Mouse (Mus musculus): ENCODE measurements around the gene Syne4. TPM values are rescaled to one million over a fixed set of nuclear protein-coding genes. Genes with fewer than 3 reads are reported as not detected.

Gene Syne4
- total and polyA plus RNA-seq, 3 experiments: 2.1 to 4.0 (median 2.6) TPM

DNA sequence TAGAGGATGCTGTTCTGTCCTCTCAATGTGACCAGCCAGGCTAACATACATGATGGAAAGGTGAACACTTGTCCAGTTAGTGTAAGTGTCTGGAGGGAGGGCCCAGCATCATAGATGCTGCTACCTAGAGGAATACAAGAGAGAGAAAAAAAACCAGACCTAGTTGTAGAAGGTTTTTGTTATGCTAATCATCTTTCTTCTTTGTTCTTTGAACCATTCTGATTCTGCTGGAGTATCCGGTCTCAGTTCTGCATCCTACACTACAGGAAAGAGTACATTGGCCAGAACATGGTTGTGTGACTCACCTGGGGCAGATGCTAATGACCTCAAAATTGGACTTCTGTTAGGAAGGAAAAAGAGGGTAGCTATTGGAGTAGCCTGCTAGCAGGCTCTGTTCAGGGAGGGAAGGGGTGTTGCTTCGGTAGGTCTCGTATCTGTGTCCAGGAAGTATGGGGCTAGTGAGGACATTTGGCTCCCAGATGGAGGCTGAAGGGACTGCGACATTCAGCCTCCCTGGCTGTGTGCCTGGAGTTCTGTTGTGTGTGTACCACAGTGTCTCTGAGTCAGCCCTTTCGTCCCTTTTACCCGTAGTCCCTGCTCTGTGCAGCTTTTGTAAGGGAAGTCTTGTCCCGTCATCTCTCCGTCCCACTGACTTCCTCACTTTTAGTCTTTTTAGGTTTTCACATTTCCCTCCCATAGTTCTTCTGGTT lies 27.8 kb upstream of the Syne4 start:
- no peaks in the 10 kb centered on the region for H3K36me3 ChIP-seq (replicated peaks)
- DNase-seq (ENCODE audit: low spot score): no peak
- H3K4me1 ChIP-seq (ENCODE audit: insufficient read depth, low read depth, low read length): peaks cover 2% of the 10 kb centered on the region
- no peak for ATAC-seq (ENCODE audit: extremely low read depth, insufficient number of reproducible peaks, low FRiP score, poor library complexity, severe bottlenecking)
- TF ChIP-seq GATA2 (IDR thresholded peaks at IDR 0.05; ENCODE audit: borderline replicate concordance, low read depth, low read length) (no peak), TAL1 (conservative IDR thresholded peaks at IDR 0.05; ENCODE audit: low read depth, low read length) (no peak), GATA1 (IDR thresholded peaks at IDR 0.05; ENCODE audit: borderline replicate concordance, low read length) (no peak), CTCF (IDR thresholded peaks at IDR 0.05; ENCODE audit: low read depth, low read length) (no peak), POLR2AphosphoS5 (IDR thresholded peaks at IDR 0.05; ENCODE audit: insufficient replicate concordance, low read depth, low read length) (no peak)
- peaks cover 47% of the 10 kb centered on the region for H3K27me3 ChIP-seq (ENCODE audit: insufficient read depth, low read length)
- no peak overlapping the region for H3K4me3 ChIP-seq (ENCODE audit: low read depth, low read length)
- no peaks in the 10 kb centered on the region for H3K9me3 ChIP-seq (replicated peaks)

DNA sequence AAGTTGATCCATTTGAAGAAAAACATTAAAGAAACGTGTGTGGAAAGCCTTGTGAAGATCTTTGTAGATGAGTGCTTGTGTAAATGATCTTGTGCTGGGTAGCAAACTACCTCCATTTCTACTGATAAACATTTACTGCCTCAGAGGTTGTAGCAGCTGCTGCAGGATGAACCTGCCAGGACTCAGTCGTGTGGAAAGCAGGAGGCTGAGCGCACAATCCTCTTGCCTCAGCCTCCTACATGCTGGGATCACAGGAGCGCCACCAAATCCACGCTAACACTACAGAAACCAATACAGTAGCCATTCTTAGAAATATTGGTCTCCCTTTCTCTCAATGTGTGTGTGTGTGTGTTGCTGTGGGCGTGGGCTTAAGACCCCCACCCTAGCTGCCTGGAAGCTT lies 26.6 kb upstream of the Syne4 start:
- no peaks in the 10 kb centered on the region for H3K9me3 ChIP-seq (replicated peaks)
- H3K36me3 ChIP-seq (replicated peaks): no peaks in the 10 kb centered on the region
- ATAC-seq (ENCODE audit: extremely low read depth, insufficient number of reproducible peaks, low FRiP score, poor library complexity, severe bottlenecking) (no peak), DNase-seq (ENCODE audit: low spot score) (no peak)
- peaks cover 52% of the 10 kb centered on the region for H3K27me3 ChIP-seq (ENCODE audit: insufficient read depth, low read length)
- no peak for TF ChIP-seq GATA1 (IDR thresholded peaks at IDR 0.05; ENCODE audit: borderline replicate concordance, low read length)
- no peak for TF ChIP-seq POLR2AphosphoS5 (IDR thresholded peaks at IDR 0.05; ENCODE audit: insufficient replicate concordance, low read depth, low read length)
- TF ChIP-seq GATA2 (IDR thresholded peaks at IDR 0.05; ENCODE audit: borderline replicate concordance, low read depth, low read length): no peak
- TF ChIP-seq CTCF (IDR thresholded peaks at IDR 0.05; ENCODE audit: low read depth, low read length): no peak
- no peak for TF ChIP-seq TAL1 (conservative IDR thresholded peaks at IDR 0.05; ENCODE audit: low read depth, low read length)
- H3K4me1 ChIP-seq (ENCODE audit: insufficient read depth, low read depth, low read length): peaks cover 2% of the 10 kb centered on the region
- H3K4me3 ChIP-seq (ENCODE audit: low read depth, low read length): no peak overlapping the region

DNA sequence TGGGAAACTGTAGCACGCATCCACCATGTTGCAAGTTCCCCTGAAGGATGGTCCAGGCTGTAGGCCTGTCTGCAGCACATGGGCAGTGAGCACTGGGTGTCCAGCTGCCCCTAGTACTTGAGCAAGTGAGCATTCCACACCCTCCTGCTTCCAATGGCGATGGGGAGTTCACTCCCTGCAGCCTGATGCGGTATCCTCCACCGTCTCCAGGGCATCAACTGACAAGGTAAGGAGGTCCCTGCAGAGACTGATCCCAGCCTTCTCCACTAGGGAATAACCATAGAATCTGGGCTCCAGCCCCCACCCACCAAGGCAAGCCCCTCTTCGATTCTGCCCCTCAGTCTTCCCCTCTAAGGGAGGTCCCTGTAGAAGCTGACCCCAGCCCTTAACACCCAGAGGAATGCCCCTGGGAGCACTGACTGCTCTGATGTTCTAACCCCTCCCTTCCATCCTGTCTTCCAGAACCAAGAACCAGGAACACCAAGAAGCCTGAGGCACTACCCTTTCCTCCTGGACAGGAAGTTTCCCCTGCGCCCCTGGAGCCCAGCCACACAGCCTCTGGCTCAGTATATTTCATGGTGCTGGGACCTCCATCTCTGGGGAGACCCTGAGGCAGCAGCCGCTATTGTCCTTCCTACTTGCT lies 25.4 kb upstream of the Syne4 start:
- Histone ChIP-seq H3K27me3 (ENCODE audit: insufficient read depth, low read length) (peaks cover 56% of the 10 kb centered on the region), H3K9me3 (replicated peaks) (no peaks in the 10 kb centered on the region), H3K4me3 (ENCODE audit: low read depth, low read length) (no peak overlapping the region), H3K4me1 (ENCODE audit: insufficient read depth, low read depth, low read length) (peaks cover 2% of the 10 kb centered on the region), H3K36me3 (replicated peaks) (no peaks in the 10 kb centered on the region)
- no peak for TF ChIP-seq TAL1 (conservative IDR thresholded peaks at IDR 0.05; ENCODE audit: low read depth, low read length)
- TF ChIP-seq POLR2AphosphoS5 (IDR thresholded peaks at IDR 0.05; ENCODE audit: insufficient replicate concordance, low read depth, low read length): no peak
- TF ChIP-seq GATA1 (IDR thresholded peaks at IDR 0.05; ENCODE audit: borderline replicate concordance, low read length): no peak
- TF ChIP-seq GATA2 (IDR thresholded peaks at IDR 0.05; ENCODE audit: borderline replicate concordance, low read depth, low read length): no peak
- no peak for TF ChIP-seq CTCF (IDR thresholded peaks at IDR 0.05; ENCODE audit: low read depth, low read length)
- no peak for DNase-seq (ENCODE audit: low spot score)
- ATAC-seq (ENCODE audit: extremely low read depth, insufficient number of reproducible peaks, low FRiP score, poor library complexity, severe bottlenecking): no peak

DNA sequence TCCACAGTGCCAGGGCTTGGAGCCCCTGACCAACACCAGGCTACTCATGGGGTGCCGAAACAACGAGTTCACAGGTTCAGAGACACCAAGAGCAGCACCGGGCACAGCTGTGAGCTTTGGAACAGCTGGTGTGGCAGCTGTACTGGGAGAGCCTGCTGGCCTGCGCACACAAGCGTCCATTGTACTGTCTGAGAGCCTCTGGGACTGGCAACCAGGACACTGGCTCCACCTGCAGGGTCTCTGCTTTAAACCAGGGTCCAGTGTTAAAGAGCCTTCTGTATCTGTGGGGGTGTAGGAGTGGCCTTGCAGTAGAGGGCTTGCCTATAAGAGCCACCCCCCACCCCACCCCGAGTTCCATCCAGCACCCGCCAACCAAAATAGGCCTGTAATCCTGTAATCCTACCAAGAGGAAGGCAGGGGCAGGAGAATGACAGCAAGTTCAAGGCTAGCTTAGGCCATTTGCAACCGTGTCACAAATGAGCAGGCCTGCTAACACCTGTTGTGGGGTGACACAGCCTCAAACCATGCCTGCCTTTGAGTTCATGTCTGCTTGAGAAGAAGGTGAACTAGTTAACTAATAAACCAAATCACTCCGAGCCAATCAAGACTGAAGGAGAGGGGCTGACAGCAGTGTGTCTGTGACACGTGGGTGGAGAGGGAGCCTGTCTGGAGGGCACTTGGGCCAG lies 24.8 kb upstream of the Syne4 start:
- Histone ChIP-seq H3K36me3 (replicated peaks) (no peaks in the 10 kb centered on the region), H3K4me1 (ENCODE audit: insufficient read depth, low read depth, low read length) (peaks cover 2% of the 10 kb centered on the region), H3K9me3 (replicated peaks) (no peaks in the 10 kb centered on the region), H3K4me3 (ENCODE audit: low read depth, low read length) (no peak overlapping the region), H3K27me3 (ENCODE audit: insufficient read depth, low read length) (peaks cover 56% of the 10 kb centered on the region)
- ATAC-seq (ENCODE audit: extremely low read depth, insufficient number of reproducible peaks, low FRiP score, poor library complexity, severe bottlenecking) (no peak), DNase-seq (ENCODE audit: low spot score) (no peak)
- no peak for TF ChIP-seq TAL1 (conservative IDR thresholded peaks at IDR 0.05; ENCODE audit: low read depth, low read length)
- no peak for TF ChIP-seq GATA2 (IDR thresholded peaks at IDR 0.05; ENCODE audit: borderline replicate concordance, low read depth, low read length)
- TF ChIP-seq GATA1 (IDR thresholded peaks at IDR 0.05; ENCODE audit: borderline replicate concordance, low read length): no peak
- no peak for TF ChIP-seq POLR2AphosphoS5 (IDR thresholded peaks at IDR 0.05; ENCODE audit: insufficient replicate concordance, low read depth, low read length)

DNA sequence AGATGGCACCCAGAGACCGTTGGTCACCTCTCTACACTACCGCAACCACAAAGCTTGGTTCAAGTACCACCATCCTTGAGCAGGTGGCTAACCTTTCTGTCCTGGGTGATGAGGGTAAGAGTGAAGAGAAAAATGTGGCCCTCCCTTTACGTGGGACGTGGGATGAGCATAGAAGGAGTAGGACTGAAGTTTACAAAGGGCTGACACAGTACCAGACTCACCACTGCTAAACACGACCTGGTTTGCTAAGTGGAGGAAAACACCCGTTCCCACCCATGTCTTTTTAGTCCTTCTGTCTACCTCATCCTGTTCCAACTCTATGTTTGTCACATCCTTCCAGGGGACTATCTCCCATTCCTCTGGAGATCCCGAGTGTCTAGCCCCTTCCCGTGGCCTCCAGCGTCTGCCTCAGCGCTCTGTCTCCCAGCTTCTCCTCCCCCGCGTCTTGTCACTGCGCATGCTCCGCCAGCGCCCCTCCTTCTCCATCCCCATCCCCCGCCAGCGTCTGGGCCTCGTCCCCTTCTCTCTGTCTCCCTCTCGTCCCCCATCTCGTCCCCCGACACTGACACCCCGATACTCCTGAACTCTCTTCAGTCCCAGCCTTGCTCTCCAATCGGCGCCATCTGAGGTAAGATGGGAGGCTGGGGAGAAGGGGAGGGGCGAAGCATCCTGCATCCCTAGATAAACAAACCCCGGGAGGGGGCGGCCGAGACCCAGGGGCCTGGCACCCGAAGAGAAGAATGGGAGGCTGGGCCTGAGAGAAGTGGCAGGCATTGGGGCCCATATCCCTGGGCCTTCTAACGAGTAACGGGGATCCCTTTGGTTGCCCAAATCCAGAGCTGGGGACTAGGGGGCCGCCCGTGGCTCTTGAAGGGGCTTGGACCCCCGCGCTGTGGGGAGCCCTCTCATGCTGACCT lies 23.1 kb upstream of the Syne4 start, which contains the start of gene Clip3:
Clip3 (plus strand) TSS at position 514 of the 917 bp plus-strand sequence.
- ATAC-seq (ENCODE audit: extremely low read depth, insufficient number of reproducible peaks, low FRiP score, poor library complexity, severe bottlenecking) (no peak), DNase-seq (ENCODE audit: low spot score) (no peak)
- H3K27me3 ChIP-seq (ENCODE audit: insufficient read depth, low read length): peaks cover 57% of the 10 kb centered on the region
- TF ChIP-seq GATA2 (IDR thresholded peaks at IDR 0.05; ENCODE audit: borderline replicate concordance, low read depth, low read length): no peak
- no peak for TF ChIP-seq CTCF (IDR thresholded peaks at IDR 0.05; ENCODE audit: low read depth, low read length)
- no peak within 1 kb of the TSS for H3K4me3 ChIP-seq (ENCODE audit: low read depth, low read length)
- H3K36me3 ChIP-seq (replicated peaks): no peaks in the 10 kb centered on the region
- H3K9me3 ChIP-seq (replicated peaks): no peaks in the 10 kb centered on the region
- H3K4me1 ChIP-seq (ENCODE audit: insufficient read depth, low read depth, low read length): peaks cover 2% of the 10 kb centered on the region

Data from G1E (cell line).